18 mouse cellular contexts compared by ENCODE assay signal in genomic region chr4:53303621-53304289, GRCm38 (mm10).
DNase-seq lines count a peak whose midpoint lies in the region; ATAC-seq lines count a peak whose summit lies in the region.
"Had no signal": no experiment of that assay in that cellular context is flagged by ENCODE, and none has a peak within 500 bp of the region (broad histone marks: within the 10 kb centered on the region; RNA-seq: fewer than 3 reads in every experiment).

No protein-coding gene starts in this region.

- no peak overlapping the region for H3K4me3 ChIP-seq in kidney, embryonic 15.5 days (replicated peaks)
- H3K4me3 ChIP-seq: heart, embryonic 10.5 days; midbrain, embryonic 15.5 days had no signal

- H3K36me3 ChIP-seq in kidney, embryonic 15.5 days = no peaks in the 10 kb centered on the region
- H3K36me3 ChIP-seq: heart, embryonic 10.5 days; midbrain, embryonic 15.5 days had no signal

- peaks cover 22% of the 10 kb centered on the region for H3K4me1 ChIP-seq in kidney, embryonic 15.5 days
- H3K4me1 ChIP-seq: heart, embryonic 10.5 days; midbrain, embryonic 15.5 days had no signal

- 12% methylated on average over 4 of the region's 4 CpGs for WGBS in kidney, embryonic 15.5 days

- no peak overlapping the region for H3K9ac ChIP-seq in kidney, embryonic 15.5 days
- H3K9ac ChIP-seq: forebrain, postnatal 0 days; liver, embryonic 14.5 days; midbrain, embryonic 15.5 days had no signal

- no peaks in the 10 kb centered on the region for H3K27me3 ChIP-seq in kidney, embryonic 15.5 days
- H3K27me3 ChIP-seq: midbrain, embryonic 15.5 days had no signal

- peak overlapping the region; percentile 77 for H3K27ac ChIP-seq in kidney, embryonic 15.5 days
- H3K27ac ChIP-seq: heart, embryonic 10.5 days; liver, embryonic 14.5 days; midbrain, embryonic 15.5 days had no signal

- H3K9me3 ChIP-seq in kidney, embryonic 15.5 days (replicated peaks) = no peaks in the 10 kb centered on the region
- H3K9me3 ChIP-seq: heart, embryonic 10.5 days; midbrain, embryonic 15.5 days had no signal

- peak; percentile 24 for DNase-seq in embryo, embryonic 11 days
- no peak for DNase-seq in embryo, embryonic 10.5 days (ENCODE audit: low spot score)
- no peak for DNase-seq in kidney, adult 11 months
- peak; percentile 25 for DNase-seq in testis, postnatal 14 days (ENCODE audit: low spot score)
- DNase-seq in testis, postnatal 10 days (ENCODE audit: low spot score) = no peak
- DNase-seq in c-Kit-positive CD71-positive TER-119-positive erythroid progenitor cells, embryonic 14.5 days (ENCODE audit: low spot score) = no peak
- DNase-seq in thymus, postnatal 10 days (ENCODE audit: low spot score in 2 of 2) = no peak
- DNase-seq: cerebellum, adult 9-11 months; forebrain, postnatal 0 days; gastrocnemius, postnatal 10 days; left cerebral cortex, postnatal 4 days; right cerebral cortex, postnatal 4 days; thymus, postnatal 4 days had no signal

- peak; percentile 60 for ATAC-seq in kidney, embryonic 15.5 days (replicated peaks; ENCODE audit: low FRiP score)
- ATAC-seq: forebrain, postnatal 0 days; inflammation-experienced regulatory T-cells, adult 6 months; midbrain, embryonic 15.5 days had no signal

- no peak overlapping the region for H3K4me2 ChIP-seq in kidney, embryonic 15.5 days
- H3K4me2 ChIP-seq: midbrain, embryonic 15.5 days had no signal

Comparison
In these comparisons a context has a peak if more than half of its experiments do, and no peak if none do; other contexts are left out.
1. DNase-seq: peak in embryo, embryonic 11 days (single experiment) and testis, postnatal 14 days (single experiment); none in embryo, embryonic 10.5 days (single experiment), kidney, adult 11 months (single experiment), testis, postnatal 10 days (single experiment), c-Kit-positive CD71-positive TER-119-positive erythroid progenitor cells, embryonic 14.5 days (single experiment) and thymus, postnatal 10 days (0 of 2).